Mouse (Mus musculus) adrenal gland, adult (tissue): ENCODE data around the gene Nr2f6.

Experiments used
- DNase-seq, 2 experiments: peaks; one replicate each; pipeline ENCODE4 v3.0.0; 2022 to 2023; ENCODE audit warnings: low spot score in 1 of 2; ENCODE audit not compliant: inconsistent age in 2 of 2

Nr2f6 gene

GRCm38 (mm10) chr8:71381421-71381970 is at the start of gene Nr2f6:
Gene Nr2f6, minus strand, starts transcription at chr8:71381960.
- peak; percentile 82 to 96 for DNase-seq

DNA sequence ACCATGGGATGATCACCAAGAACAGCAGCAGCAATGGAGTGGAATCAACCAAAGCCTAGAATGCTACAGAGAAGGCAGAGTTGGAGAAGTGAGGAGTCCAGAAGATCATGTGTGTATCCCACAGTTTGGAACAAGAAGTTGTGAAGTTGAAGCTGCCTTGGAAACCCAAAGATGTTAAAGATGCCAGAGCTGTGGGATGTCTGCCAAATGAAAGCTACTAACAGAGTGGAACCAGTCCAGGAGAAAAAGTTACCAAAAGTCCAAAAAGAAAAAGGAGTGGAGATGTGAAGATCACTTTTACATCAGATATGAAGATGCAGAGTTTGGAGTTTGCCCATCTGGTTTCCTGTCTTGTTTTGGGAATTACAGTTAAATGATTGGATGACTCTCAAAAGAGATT is 40.4 kb upstream of the Nr2f6 start:
- no peak for DNase-seq

DNA sequence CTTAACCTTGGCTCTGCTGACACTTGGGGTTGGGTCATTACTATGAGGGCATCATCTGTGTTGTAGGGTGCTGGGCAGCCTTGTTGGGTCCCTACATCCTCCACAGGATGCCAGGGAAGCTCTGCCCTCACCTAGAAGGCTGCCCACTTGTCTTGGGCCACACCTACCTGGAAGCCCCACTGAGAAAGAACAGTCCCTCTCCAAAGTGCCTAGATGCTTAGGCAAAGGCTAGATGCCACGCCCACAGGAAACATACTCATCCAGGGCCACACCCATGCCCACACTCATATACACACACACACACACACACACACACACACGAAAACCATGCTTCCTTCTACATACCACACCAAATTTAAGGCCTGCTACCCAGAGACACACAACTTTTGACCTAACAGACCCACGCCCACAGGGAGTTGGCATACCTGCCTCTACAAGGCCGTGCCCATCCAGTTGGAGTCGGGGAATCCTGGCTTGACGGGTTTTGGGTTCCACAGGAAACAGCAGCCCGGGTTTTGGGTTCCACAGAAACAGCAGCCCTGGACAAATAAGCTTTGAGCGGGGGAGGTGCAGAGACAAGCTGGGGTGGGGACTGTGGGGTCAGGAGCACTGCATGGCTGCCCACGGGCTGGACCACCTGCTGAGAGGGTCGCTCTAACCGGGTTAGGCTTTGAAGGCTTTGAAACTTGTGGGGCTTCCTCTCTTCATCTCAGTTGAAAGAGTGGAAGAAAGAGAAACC is 29.9 kb upstream of the Nr2f6 start:
- DNase-seq: no peak

DNA sequence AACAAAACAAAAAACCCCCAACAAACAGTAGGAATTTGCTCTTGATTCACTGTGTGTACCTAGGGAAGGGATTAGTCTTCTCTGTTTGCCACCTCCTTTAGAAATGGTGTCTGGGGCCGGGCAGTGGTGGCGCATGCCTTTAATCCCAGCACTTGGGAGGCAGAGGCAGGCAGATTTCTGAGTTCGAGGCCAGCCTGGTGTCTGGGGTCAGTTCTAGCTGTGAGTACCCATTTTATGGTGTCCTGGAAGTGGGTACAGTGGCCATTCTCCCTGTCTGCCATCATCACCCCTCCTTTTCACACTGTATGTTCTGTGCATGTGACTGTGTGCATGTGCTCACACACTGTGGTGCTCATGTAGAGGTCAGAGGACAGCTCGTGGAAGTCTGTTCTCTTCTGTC is 26.5 kb upstream of the Nr2f6 start:
- no peak for DNase-seq

DNA sequence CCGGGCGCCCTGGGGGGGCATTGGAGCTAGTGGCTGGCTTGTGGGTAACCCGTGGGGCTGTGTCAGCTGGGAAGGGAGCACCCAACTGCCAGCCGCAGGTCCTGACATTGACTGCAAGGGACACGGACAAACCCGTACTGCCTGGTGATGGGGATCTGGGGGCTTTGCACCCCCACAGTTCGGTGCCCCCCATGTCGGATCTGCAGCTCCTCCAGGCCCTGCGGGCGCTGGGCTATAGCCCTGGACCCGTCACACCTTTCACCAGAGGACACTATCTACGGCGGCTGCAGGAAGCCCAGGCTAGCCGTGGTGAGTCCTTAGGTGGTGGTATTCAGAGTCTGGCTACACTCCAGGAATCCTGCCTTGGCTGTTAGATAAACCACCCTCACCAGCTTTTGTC is 25.7 kb upstream of the Nr2f6 start:
- DNase-seq: no peak

DNA sequence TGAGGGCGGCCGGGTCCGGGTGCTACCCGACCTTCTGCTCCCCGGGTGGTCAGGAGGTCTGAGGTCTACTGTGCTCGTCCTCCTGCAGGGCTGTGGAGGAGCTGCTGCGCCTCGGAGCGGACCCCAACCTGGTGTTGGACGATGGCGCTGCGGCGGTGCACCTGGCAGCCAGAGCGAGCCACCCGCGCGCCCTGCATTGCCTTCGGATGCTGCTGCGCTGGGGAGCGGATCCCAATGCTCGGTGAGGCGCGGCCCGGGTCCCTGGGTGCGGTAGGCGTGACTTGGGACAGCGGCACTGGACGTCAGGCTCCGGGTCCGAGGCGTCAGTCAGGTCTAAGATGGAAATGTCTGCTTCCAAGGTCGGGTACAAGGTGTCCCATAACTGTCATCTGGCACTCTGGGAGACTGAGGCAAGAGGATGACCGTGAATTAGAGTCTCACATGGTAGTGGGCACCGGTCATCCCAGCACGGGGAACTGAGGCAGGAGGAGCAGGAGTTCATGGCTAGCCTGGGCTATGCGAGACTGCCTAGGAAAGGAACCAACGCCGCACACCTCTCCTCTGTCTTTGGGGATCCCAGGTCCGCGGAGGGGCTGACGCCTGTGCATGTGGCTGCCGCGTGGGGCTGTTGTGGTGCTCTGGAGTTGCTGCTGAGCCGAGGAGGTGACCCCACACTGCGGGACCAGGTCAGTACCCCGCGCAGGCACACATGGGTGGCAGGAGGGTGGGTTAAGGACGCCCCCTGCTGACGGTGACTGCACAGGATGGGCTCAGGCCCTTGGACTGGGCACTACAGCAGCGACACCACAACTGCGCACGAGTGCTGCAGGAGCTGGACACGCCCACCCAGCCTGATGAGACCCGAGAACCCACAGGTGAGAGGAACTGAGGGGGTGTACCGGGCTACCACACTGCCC is 24.6 kb upstream of the Nr2f6 start:
- DNase-seq: peak; percentile 70 to 81

DNA sequence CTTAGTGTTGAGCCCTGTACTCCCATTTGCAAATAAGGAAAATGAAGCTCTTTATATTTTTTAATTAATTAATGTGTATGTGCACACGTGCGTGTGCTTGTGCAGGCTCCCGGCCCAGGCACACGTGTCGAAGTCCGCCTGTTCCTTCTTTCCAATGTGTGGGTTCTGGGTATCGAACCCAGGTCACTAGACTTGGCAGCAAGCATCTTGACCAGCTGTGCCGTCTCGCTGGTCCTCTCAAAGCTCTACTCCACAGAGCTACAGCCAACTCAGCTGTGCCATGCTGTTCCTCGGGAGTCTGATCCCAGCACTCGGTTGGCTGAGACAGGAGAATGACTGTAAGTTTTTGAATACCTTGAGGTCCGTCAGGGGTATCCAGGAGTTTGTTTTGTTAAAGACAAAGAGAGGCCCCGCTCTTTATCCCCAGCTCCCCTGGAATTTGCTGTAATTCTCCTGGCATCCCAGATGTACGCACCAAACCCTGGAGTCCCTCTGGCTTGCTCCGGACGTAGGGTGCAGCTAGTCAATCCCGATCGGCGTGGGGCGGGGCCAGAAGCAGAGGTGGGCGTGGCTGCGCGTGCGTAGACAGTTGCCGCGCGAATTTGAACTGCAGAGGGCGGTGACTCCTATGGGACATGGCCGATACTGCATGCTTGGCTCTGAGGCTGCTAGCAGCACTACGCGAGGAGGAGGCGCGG is 23.8 kb upstream of the Nr2f6 start, which contains the start of gene Ankle1:
TSS of gene Ankle1 (plus strand) at position 610 of the 698 bp plus-strand sequence.
- DNase-seq: peak; percentile 96 to 100

DNA sequence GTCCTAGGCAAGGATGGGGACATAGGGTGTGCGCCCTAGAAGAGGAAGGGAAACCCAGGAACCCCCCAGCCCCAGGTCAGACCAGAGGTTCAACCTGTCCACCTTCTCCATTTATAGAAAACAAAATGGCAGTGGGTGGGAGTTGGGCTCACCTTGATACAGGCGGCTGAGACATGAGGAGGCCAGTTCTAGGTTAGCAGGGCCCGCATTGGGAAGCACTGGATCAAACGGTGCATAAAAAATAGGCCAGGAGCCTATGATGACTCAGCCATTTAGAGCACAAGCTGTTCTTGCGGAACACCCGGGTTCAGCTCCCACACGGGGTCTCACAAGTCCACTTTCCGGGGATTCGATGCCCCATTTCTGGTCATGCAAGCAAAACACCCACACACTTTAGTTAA is 23.2 kb upstream of the Nr2f6 start:
- peak; percentile 63 to 73 for DNase-seq

DNA sequence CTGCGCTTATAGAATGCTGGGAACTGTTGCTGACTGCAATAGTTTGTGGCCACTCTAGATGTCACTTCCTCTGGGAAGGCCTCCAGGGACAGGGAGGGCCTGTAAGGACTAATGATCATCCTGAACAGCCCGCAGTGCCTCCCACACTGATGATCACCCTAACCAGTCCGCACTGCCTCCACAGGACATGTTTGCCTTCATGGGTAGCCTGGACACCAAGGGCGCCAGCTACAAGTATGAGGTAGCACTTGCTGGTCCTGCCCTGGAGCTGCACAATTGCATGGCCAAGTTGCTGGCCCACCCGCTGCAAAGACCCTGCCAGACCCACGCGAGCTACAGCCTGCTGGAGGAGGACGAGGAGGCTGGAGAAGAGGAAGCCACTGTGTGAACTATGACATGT is 22.3 kb upstream of the Nr2f6 start:
- no peak for DNase-seq

DNA sequence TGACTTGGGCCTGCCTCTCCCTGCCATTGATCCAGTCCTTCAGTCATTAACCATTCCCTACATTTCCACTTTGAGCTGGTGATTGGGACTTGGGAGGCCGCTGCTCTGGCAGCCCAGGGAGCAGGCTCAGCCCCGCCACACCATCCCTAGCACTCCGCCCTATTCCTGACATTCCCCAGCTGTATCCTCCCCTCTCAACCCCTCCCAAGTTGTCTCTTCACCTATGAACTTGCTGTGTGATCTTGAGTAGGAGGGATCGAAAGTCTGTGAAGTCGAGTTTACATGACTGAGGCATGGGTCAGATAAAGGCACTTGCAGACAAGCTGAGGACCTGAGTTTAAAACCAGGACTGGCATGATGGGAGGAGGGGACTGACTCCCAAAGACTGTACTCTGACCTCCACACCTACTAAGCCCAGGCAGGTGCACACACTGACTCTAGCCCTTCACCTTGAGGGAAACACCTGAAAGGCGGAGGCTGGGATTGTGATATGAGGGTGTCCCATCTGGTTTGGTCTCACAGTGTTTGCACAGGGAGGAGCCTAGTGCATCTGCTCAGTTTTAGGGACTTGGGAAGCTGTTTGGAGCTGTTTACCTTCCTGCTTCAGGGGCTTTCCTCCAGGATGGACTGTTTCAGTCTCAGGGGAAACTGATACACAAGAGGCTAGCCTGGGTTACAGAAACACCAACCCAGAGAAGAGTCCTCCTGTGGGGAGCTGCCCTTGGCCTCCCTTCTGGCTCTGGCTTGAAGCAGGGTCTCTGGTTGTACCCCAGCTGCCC is 21.5 kb upstream of the Nr2f6 start:
- DNase-seq: peak in 1 of 2 experiments; percentile 18

- DNase-seq: peak in 1 of 2 experiments; percentile 19
Measured at GRCm38 (mm10) chr8:71402446-71402964, 20.7 kb upstream of the Nr2f6 start.

- DNase-seq: peak in 1 of 2 experiments; percentile 20
Measured at GRCm38 (mm10) chr8:71401454-71401853, 19.7 kb upstream of the Nr2f6 start.

- DNase-seq: peak in 1 of 2 experiments; percentile 18
Measured at GRCm38 (mm10) chr8:71400826-71401225, 19.1 kb upstream of the Nr2f6 start.

DNA sequence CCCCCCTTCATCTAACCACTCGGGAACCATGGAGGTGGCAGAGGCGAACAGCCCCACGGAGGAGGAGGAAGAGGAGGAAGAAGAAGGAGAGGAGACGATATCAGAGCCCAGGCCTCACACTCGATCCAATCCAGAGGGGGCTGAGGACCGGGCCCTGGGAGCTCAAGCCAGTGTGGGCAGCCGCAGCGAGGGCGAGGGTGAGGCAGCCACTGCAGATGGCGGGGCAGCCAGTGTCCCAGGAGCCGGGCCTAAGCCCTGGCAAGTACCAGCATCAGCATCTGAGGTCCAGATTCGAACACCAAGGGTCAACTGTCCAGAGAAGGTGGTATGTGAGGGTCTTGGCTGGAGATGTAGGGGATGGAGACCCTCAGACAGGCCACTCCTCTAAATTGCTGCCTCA is 15.9 kb upstream of the Nr2f6 start:
- DNase-seq: peak; percentile 32 to 49

DNA sequence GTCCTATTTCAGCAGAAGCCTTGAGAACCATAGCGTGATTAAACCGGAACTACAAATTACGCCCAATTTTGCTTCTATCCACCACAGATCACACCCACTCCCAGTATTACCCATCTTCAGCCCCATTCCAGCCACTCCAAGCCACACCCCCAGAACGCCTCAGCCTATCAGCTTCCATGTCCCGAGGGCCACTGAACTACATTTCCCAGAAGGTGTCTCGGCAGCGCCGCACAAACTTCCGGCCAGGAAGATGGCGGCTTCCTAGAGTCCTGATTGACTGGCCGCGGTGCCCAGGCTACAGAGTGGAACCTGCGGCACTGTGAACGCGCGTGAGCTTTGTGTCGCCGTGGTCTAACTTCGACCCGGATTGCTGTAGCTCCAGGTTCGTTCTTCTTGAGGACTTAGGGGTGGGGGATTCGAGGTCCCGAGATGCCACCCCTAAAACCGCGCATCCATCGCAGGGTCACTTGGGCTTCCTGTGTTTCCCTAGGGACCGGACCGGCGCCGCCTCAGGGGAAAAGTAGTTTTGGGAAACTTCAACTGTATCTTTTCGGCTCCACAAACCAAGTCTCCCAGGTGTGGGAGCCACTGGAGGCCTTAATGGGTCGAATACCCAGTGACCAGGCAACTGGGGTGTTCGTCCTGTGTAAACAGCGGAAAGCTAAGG is 15.0 kb upstream of the Nr2f6 start, which contains the start of gene Babam1:
TSS of gene Babam1 (plus strand) at position 223 of the 667 bp plus-strand sequence.
- DNase-seq: peak; percentile 96 to 98

DNA sequence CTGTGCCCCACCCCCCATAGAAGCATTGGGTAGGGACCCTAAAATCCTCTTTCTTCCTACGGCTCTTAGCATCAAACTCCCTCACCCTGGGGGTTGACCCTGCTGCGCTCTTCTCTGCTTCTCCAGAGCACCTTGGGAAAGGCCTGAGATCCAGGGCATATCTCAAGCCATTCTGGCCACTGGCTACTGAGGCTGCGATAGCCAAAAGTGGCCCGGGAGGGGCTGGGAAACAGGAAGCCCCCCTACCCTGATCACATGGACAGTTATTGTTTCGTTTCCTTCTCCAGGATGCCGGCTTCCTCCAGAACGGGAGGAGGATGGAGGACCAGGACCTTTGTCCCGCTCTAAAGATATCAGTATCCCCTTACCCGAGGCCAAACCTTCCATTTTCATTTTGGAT is 13.9 kb upstream of the Nr2f6 start, which contains the start of gene Ushbp1:
TSS of gene Ushbp1 (minus strand) at position 174 of the 400 bp plus-strand sequence.
- peak; percentile 49 to 76 for DNase-seq

DNA sequence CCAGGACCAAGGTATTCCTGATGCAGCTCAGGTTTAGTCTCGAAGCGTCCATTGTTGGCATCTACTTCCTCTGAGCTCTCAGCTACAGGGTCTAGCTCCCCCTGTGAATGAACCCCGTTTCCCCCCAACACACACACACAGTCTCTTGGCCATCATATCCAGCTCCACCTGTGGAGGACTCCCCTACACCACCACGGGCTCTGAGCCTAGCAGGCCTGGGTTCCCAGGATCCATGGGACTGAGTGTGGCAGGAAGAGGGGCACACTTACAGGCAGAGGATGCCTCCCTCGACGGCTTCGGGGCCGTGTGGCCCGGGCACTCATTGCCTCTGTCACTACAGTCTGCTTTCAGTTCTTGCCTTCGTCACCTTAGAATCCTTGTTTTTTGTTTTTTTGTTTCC is 13.3 kb upstream of the Nr2f6 start:
- DNase-seq: peak; percentile 26 to 42

- DNase-seq: peak; percentile 17 to 44
Measured at GRCm38 (mm10) chr8:71394481-71394880, 12.7 kb upstream of the Nr2f6 start.

- DNase-seq: peak; percentile 45 to 69
Measured at GRCm38 (mm10) chr8:71392871-71393270, 11.1 kb upstream of the Nr2f6 start.
